Mouse (Mus musculus): ENCODE data around the gene 5730480H06Rik.

5730480H06Rik gene

GRCm38 (mm10) chr5:48327652-48328051 is at the start of gene 5730480H06Rik:
Gene 5730480H06Rik, plus strand, starts transcription at chr5:48327952.
- DNase-seq (ENCODE audit: low spot score in 2 of 2), result no peak

- no peak for DNase-seq (ENCODE audit: low spot score in 2 of 2)
These were observed 26.6 kb upstream of the 5730480H06Rik start for GRCm38 (mm10) chr5:48301186-48301585.

GRCm38 (mm10) chr5:48315057-48315602 is 12.6 kb upstream of the 5730480H06Rik start:
- DNase-seq (ENCODE audit: low spot score in 2 of 2), result no peak

GRCm38 (mm10) chr5:48320597-48320996 is 7.2 kb upstream of the 5730480H06Rik start:
- no peak for DNase-seq (ENCODE audit: low spot score in 2 of 2)

- DNase-seq (ENCODE audit: low spot score in 2 of 2), result no peak
These were observed 1.5 kb upstream of the 5730480H06Rik start for GRCm38 (mm10) chr5:48326221-48326620.

- DNase-seq (ENCODE audit: low spot score in 2 of 2), result no peak
These were observed 2.0 kb downstream of the 5730480H06Rik start for GRCm38 (mm10) chr5:48329751-48330150.

- no peak for DNase-seq (ENCODE audit: low spot score in 2 of 2)
These were observed 3.1 kb downstream of the 5730480H06Rik start for GRCm38 (mm10) chr5:48330817-48331216.

- DNase-seq (ENCODE audit: low spot score in 2 of 2), result no peak
These were observed 3.7 kb downstream of the 5730480H06Rik start for GRCm38 (mm10) chr5:48331441-48331840.

- DNase-seq (ENCODE audit: low spot score in 2 of 2), result no peak
These were observed 5.7 kb downstream of the 5730480H06Rik start for GRCm38 (mm10) chr5:48333407-48333806.

- DNase-seq (ENCODE audit: low spot score in 2 of 2), result no peak
These were observed 6.2 kb downstream of the 5730480H06Rik start for GRCm38 (mm10) chr5:48333884-48334513.

GRCm38 (mm10) chr5:48340808-48341433 is 13.2 kb downstream of the 5730480H06Rik start:
- no peak for DNase-seq (ENCODE audit: low spot score in 2 of 2)

- no peak for DNase-seq (ENCODE audit: low spot score in 2 of 2)
These were observed 17.6 kb downstream of the 5730480H06Rik start for GRCm38 (mm10) chr5:48345095-48345982.

GRCm38 (mm10) chr5:48345983-48346648 is 18.4 kb downstream of the 5730480H06Rik start:
- no peak for DNase-seq (ENCODE audit: low spot score in 2 of 2)

- no peak for DNase-seq (ENCODE audit: low spot score in 2 of 2)
These were observed 21.6 kb downstream of the 5730480H06Rik start for GRCm38 (mm10) chr5:48349309-48349708.

- peak; percentile 81 to 94 for DNase-seq (ENCODE audit: low spot score in 2 of 2)
These were observed 44.4 kb downstream of the 5730480H06Rik start for GRCm38 (mm10) chr5:48371890-48372766.

- DNase-seq (ENCODE audit: low spot score in 2 of 2), result no peak
These were observed 74.7 kb downstream of the 5730480H06Rik start for GRCm38 (mm10) chr5:48402497-48402896.

GRCm38 (mm10) chr5:48408276-48408675 is 80.5 kb downstream of the 5730480H06Rik start:
- no peak for DNase-seq (ENCODE audit: low spot score in 2 of 2)

GRCm38 (mm10) chr5:48410348-48410747 is 82.6 kb downstream of the 5730480H06Rik start:
- DNase-seq (ENCODE audit: low spot score in 2 of 2), result no peak

GRCm38 (mm10) chr5:48411462-48411861 is 83.7 kb downstream of the 5730480H06Rik start:
- no peak for DNase-seq (ENCODE audit: low spot score in 2 of 2)

GRCm38 (mm10) chr5:48412261-48412660 is 84.5 kb downstream of the 5730480H06Rik start:
- DNase-seq (ENCODE audit: low spot score in 2 of 2), result no peak

- DNase-seq (ENCODE audit: low spot score in 2 of 2), result no peak
These were observed 92.0 kb downstream of the 5730480H06Rik start for GRCm38 (mm10) chr5:48419741-48420140.

All from spleen, postnatal 10 days (tissue).